Mouse (Mus musculus) bone marrow macrophage, adult 2 months (primary cell): Measurements from ENCODE around the gene Mymx.

ENCODE experiments used
- CTCF ChIP-seq: IDR thresholded peaks from 2 replicates; pipeline ENCODE4 v1.5.1; 2012; ENCODE audit warnings: low read depth, mild to moderate bottlenecking, low read length, moderate library complexity
- POLR2A ChIP-seq: IDR thresholded peaks from 2 replicates; pipeline ENCODE4 v1.6.1; 2012; ENCODE audit warnings: mild to moderate bottlenecking, low read depth, low read length, borderline replicate concordance

GRCm38 (mm10) chr17:45566031-45566359 is 35.9 kb downstream of the Mymx start:
- no peak for TF ChIP-seq CTCF
- no peak for TF ChIP-seq POLR2A
